Mouse (Mus musculus): Measurements from ENCODE around the gene Apc2. TPM values are rescaled to one million over a fixed set of nuclear protein-coding genes. Genes with fewer than 3 reads are reported as not detected.

Gene Apc2
- total RNA-seq, 2 experiments from 2014 or later = 131 to 133 TPM

DNA sequence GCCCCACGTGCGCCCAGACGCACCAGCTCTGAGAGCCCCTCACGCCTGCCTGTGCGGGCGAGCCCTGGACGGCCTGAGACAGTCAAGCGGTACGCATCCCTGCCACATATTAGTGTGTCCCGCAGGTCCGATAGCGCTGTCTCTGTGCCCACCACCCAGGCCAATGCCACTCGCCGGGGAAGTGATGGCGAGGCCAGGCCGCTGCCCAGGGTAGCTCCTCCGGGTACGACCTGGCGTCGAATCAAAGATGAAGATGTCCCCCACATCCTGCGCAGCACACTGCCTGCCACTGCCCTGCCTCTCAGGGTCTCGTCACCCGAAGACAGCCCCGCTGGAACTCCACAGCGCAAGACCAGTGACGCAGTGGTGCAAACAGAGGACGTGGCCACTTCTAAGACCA, 19.5 kb downstream of the Apc2 start:
- no peak for DNase-seq (ENCODE audit: low spot score in 2 of 2)

DNA sequence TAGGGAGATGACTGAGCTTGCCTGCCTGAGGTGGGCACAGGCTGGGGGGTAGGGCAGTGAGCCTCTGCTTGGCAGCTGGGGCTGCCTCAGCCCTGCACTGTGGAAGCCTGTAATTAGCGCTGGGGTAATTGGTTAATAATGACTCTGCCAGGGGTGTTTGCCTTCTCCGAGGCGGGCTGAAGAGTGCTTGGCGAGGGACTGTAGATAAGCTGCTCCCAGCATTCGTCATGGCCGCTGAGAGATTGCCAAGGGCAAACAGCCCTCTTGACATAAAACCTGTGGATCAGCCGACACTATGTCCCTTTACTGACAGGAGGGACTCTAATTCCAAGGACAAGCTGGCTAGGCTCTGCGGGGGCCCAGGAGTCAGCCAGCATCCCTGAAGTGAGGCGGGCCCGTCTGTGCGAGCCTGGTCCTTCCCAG, 20.6 kb downstream of the Apc2 start:
- DNase-seq (ENCODE audit: low spot score in 2 of 2) = no peak

DNA sequence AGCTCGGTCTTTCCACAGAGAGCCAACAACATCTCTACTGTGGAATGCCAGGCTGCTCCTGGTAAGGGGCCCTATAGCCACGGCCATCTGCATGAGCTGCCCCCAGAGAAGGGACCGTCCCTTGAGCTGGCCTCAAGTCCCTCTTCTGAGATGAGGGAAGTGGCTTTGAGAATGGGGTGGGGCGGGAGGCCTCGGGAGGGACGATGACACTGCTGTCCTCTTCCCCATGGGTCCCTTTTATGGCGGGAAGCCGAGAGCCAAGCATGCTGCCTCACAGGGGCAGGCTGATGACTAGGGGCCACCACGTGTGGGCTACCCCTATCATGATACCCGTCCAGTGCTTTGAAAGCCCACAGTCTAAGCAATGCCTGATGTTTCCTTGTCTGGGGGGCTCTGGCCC, 21.2 kb downstream of the Apc2 start:
- no peak for DNase-seq (ENCODE audit: low spot score in 2 of 2)

DNA sequence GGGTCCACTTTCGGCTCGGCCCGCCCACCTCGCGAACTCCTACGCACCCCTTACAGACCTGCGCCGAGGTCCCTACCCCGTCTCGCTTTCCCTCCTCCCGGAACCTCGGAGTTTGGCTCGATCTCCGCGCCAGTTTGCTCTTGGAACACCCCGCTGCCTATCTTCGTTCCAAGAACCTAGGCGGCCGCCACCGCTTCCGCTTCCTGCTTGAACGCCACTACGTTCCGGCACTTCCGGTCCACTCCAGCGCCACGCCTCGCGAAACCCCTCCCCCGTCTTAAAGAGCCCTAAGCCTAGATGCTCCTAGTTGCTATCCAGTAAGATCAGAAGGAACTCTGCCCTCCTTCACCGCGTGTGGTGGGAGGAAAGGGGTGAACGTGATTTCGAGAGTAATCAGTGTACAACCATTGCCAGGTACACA, 24.6 kb downstream of the Apc2 start, which contains the start of gene 2310011J03Rik:
2310011J03Rik (minus strand) TSS at position 198 of the 421 bp plus-strand sequence.
- DNase-seq (ENCODE audit: low spot score in 2 of 2) = peak; percentile 82 to 92

DNA sequence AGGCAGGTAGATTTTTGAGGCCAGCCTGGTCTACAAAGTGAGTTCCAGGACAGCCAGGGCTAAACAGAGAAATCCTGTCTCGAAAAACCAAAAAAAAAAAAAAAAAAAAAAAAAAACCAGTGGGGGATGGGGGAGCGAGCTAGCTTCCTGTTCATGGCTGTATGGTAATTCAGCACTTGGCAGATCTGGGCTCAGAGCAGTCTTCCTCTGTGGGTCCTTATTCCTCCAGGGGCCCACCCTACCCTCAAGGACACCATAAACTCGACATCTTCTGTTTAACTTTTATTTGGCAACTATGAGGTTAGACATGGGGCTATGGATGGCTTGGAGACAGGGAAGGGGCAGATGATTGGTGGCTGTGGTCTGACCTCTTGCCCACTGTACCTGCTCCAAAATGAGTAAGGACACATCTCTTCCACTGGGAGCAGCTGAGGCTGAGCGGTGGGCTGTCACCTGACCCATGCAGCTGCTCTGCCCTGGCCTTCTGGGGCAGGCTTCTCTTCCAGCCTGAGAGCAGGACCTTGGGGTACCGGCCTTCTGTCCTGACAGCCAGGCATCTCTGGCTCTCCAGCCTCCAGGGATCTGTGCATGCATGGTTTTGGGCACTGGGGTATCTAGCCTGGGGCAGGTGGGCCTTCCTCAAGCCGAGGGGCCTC, 25.4 kb downstream of the Apc2 start:
- DNase-seq (ENCODE audit: low spot score in 2 of 2) = no peak

DNA sequence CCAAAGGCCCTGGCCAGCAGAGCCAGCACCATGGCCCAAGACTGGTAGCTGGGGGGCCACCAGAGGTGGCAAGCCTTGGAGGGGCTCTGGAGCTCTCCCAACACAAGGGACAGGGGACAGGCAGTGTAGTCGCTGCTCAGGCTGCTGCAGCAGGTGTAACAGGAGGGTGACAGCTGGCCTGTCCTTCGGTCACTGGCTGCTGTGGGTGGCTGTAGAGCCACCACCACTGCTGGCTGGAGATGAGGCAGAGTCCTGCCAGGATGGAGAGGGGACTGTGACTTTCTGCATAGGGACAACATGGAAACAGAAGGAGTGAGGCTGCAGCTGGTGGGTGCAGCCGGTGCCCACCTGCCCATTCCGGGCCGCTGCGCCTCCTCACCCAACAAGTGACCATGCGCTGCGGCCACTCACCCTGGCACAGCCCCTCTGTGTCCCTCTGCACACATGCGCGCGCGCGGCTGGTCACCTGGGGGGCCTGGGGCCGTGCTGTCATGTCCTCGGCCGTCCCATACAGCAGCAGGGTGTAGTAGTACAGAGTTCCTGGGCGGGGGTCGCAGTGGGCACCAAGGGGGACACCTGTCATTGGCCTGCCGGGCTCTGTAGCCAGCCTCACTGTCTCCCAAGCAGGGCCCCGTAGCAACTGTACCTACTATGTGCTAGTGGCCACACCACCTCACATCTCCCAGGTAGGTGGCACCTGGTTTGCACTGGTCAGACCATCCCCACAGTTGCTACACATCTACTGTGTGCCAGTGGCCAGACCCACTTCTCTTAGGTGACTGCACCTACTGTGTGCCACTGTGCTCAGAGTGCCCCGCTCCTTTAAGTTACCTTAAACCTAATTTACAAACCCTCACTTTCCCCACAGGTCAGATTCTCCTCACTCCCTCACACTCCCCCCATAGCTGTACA, 26.1 kb downstream of the Apc2 start:
- DNase-seq (ENCODE audit: low spot score in 2 of 2) = no peak

DNA sequence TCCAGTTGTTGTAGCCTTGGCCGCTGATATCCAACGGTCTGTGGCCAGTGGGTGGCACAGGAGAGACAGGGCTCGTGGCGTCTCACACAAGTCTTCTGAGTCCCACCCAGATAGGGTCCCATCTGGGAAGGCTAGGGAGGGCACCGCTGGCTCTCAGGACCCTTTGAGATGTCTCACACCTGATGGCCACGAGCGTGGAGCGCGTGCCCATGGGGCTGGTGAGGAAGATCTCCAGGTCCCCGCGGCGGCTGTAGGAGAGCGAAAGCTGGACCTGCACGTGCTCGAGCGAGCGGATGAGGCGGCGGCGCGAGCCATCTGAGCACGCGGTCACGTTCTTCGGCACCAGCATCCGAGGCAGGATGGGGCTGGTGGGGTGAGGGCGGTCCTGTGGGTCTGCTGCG, 27.0 kb downstream of the Apc2 start:
- DNase-seq (ENCODE audit: low spot score in 2 of 2) = no peak

DNA sequence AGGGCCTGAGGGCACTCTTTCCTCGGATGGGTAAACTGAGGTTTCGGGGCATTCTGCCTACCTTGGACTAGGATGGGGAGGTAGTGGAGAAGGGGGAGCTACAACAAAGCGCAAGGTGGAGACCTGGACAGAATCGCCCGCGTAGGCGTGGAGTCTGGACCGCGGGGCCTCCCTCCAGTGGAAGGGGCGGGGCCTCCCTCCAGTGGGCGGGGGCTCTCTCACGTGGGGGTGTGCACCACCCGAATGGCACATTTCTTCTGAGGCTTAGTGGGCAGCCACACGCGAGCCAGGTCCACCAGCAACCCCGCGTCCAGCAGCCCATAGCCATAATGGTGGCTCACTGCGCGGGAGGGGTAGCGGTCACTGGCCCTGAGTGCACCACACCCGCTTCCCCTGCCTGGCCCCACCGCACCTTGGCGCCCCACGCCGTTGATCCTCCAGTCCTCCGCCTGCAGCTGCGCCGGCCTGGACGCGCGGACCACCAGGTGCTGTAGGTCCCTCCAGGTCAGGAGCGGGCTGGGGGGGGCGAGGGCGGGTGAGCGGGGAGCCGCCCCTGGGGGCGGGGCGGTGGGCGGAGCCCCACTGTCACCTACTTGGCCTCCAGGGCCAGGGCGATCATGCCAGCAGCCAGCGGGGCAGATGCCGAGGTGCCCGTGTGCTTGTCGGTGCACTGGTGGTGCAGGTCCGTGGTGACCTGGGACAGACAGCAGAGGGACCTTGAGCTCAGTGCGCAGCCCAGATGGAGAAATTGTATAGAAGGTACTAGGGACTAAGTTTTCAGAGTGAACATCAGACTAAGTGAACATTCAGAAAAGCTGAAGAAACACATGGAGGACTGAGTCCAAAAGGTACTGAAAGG, 27.7 kb downstream of the Apc2 start:
- no peak for DNase-seq (ENCODE audit: low spot score in 2 of 2)

DNA sequence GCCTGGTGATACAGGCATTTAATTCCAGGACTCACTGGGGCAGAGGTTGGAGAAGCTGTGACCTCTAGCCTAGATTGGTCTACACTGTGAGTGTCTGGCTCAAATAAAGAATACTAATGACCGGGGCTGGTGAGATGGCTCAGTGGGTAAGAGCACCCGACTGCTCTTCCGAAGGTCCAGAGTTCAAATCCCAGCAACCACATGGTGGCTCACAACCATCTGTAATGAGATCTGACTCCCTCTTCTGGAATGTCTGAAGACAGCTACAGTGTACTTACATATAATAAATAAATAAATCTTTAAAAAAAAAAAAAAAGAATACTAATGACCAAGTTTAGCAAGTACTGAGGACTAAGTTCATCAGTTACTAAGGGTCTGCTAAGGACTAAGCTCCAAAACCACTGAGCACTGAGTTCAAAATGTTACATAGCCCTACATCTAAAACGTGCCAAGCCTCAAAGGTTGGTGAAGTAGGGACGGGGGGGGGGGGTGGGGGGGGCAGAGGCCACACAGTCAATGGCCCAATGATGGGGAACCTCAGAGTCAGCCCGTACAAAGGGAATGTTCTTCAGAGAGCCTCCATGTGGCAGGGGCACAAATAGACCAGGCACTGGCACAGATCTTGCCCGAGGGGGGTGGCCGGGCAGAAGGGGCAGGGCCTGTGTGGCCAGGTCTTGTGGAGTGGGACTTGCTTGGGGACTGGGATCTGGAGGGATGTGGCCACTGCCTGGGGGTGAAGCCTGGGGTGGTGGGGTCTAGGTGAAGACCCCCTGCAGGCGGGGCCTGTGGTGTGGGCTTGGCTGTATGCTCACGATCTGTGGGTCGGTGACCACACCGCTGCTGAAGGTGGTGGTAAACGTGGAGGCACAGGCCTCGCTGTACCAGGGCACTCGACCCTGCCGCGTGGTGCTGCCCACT, 28.6 kb downstream of the Apc2 start:
- no peak for DNase-seq (ENCODE audit: low spot score in 2 of 2)

DNA sequence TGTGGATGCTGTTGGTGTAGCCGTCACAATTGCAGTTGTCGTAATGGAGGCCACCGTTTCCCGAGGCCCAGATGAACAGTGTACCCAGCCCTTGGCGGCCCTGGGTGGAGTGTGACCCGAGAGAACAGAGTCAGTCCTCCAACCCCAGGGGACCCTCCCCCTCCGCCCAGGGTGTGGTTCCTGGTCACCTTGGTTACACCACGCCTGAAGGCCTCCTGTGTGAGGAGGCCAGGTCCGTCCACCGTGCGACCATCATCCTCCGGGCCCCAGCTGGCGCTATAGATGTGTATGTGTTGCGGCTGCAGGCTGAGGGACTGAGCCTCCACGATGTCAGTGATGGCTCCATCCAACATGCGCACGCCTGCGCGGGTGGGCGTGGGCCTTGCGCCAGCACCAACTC, 29.3 kb downstream of the Apc2 start:
- no peak for DNase-seq (ENCODE audit: low spot score in 2 of 2)

DNA sequence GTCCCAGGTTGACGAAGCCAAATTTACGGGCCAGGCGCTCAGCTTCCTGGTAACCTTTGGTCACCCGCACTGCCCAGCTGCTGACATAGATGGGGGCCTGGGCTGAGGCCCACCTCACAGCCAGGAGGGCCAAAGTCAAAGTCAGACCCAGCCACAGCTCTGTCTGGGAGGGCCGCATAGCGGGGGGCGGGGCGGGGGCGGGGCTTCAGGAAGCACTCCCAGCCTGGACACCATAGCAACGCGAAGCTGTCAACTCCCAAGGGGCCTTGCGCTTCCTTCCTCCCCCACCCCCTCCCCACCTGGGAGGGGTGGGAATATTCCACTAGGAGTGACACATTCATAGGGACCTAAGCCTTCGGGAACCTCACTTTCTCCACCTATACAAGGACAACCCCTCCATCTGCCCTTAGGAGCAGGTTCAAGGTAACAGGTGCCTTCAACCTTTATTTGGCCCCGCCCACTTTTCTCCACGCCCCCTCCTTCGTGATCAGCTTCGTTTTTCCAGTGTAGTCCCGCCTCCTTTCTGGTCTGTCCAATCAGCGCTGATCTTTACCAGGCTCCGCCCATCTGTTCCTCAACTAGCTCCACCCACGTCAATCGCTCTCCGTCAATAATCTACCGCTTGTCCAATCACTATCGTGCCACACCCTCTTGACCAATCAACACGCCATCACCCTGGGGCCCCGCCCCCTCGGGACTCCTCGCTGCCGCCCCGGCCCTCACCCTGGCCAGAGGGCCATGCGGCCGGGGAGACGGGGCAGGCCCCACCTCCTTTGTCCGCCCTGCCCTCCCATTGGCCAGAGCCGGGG, 33.7 kb downstream of the Apc2 start, which contains the start of the genes Pcsk4 and Reep6:
Pcsk4 (minus strand) TSS at position 226 of the 809 bp plus-strand sequence.
Reep6 (plus strand) TSS at position 681 of the 809 bp plus-strand sequence.
- DNase-seq (ENCODE audit: low spot score in 2 of 2) = peak; percentile 95 to 98

DNA sequence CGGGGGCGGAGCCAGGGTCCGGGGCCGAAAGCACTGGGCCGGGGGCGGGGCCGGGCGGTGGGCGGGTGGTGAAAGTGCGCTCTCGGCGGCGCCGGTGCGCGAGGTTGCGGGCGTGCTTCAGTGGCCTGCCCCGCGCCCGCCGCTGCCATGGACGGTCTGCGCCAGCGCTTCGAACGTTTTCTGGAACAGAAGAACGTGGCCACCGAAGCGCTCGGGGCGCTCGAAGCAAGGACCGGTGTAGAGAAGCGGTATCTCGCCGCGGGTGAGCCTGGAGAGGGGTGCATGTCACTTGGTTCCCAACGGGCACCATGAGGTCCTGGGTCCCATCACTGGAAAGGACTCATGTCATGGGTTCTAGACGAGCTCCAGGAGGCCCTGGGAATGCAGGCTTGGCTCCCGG, 34.3 kb downstream of the Apc2 start:
- DNase-seq (ENCODE audit: low spot score in 2 of 2) = no peak

DNA sequence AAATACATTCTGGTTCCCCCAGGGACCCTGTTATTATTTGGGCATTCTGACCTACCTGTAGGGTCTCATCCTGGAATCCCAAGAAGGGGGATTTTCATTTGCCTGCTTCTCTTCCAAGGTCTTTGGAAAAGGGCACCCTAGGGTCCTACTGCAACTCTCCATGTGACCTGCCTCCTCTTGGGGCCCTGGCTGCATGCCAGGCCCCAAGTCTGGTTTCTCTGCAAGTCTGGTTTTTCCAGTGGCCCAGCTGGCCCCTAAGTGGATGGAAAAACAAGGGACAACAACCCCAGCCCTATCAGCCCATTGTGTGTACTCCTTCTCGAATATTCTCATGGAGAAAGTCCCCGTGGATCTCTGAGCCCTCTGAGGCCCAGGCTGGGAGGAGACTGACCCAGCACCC, 35.1 kb downstream of the Apc2 start:
- no peak for DNase-seq (ENCODE audit: low spot score in 2 of 2)

DNA sequence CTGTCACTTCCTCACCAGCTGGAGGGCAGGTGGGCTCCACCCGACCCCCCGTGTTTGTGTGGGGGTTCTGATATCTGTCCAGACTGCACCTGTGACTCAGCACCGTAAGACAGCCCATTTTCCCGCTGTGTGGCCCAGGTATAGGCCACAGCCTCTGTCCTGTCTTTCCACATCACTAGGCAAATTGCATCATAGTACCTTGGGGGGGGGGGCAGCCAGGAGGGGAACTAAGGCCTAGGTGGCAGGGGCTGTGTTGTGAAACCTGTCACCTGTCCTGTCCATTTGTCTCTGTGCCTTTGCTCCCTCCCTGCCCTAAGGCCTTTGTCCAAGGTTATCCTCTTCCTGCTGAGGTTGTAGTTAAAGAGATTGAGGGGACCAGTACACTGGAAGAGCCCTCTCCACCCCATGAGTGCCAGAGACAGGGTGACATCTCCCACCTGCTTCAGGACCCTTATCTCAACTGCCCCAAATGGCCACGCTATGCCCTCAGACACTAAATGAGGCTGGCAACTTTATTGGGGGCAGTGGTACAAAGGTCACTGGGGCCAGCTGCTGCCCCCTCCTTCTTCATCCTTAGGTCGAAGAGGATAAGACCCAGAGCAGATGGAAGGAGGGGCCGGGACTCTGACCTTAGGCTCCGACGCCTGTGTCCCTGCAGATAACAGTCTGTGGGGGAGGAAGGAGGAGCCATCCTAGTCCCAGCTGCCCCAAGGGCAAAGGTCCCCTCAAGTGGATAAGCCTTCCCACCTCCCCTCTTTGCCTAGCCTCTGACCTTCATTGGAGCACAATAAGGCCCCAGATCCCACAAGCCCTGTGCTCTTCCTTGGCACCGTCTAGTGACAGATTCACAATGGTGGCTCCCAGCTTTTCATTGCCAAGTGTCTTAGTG, 36.1 kb downstream of the Apc2 start:
- no peak for DNase-seq (ENCODE audit: low spot score in 2 of 2)

DNA sequence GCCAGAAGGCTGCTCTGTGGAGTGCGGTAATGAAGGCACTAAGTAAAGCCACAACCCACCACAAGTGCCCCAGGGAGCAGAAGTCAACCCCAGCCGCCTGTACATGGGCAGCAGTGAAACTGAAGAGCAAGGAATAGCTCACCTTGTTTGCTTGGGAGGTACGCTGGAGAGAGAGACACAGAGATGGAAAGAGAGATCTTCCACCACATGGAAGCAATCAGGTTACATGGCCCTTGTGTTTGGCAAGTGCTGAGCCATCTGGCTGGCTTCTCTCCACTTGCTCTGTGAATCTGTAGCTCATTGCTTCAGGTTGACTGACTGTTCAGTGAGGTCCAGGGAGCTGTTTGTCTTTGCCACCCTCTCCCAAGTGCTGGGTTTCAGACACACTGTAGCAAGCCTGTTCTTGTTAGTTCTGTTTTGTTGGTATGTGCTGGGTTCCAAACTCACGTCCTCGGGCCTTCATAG, 36.8 kb downstream of the Apc2 start:
- no peak for DNase-seq (ENCODE audit: low spot score in 2 of 2)

DNA sequence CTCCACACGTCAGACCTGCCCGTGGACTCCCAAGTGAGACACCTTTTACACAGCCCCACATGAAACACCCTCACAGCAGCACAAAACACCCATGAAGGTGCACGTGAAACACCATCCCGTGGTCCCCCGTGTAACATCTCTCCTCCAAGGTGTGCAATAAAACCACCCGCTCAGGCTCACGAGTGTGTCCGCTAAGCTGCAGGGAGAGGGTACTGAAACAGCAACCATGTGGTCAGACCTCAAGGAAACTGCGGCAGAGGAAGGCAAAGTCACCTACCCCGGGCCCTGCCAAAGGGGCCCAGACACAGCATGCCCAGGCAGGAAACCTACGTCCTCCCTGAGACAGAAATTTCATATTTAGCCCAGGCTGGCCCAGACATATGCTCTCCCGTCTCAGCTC, 40.5 kb downstream of the Apc2 start:
- DNase-seq (ENCODE audit: low spot score in 2 of 2) = no peak

DNA sequence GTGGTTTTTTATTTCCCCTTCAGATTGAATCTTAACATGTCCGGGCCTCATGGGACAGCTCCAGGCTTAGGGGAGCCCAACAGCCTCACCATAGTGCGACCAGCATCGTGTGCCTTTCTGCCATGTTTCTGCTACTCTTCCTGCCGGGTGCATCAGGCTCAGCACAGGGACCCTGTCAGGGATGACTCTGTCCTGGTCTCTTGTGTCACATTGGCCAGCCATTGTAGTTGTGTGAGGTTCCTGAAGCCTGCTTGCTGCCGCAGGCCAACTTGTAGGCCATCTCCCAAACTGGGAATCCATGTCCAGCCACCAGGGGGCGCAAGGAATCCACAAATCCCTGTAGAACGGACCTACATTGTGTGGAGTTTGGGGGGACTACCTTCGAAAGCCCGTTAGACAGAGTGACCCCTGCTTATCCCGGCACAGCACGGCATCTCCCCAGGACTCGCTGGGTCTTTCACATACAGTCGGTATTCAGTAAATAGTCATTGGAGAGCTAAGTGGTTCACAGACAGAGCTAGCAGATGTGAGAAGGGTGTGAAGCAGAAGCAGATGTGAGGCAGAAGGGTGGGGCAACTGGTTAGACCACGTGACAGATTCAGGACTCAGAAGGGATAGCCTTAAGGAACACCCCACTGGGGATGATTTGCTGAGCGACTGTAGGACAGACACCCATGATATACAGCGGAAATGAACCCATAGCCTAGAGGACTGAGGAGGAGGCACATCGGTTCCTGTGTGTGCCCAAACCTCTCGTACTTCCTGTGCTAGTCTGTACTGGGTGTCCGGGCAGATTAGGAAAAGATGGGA, 44.4 kb downstream of the Apc2 start:
- peak; percentile 85 to 87 for DNase-seq (ENCODE audit: low spot score in 2 of 2)
